Comparison of ENCODE assay signal across 25 mouse cellular contexts in genomic region chr17:67136876-67137275, GRCm38 (mm10).
DNase-seq lines count a peak whose midpoint lies in the region; ATAC-seq and TF ChIP-seq lines count a peak whose summit lies in the region.
"Had no signal": no experiment of that assay in that cellular context is flagged by ENCODE, and none has a peak within 500 bp of the region (broad histone marks: within the 10 kb centered on the region; RNA-seq: fewer than 3 reads in every experiment).

No protein-coding gene starts in this region.

- H3K9ac ChIP-seq in intestine, embryonic 14.5 days (ENCODE audit: low read length) = no peak overlapping the region
- no peak overlapping the region for H3K9ac ChIP-seq in intestine, postnatal 0 days (ENCODE audit: low read depth, low read length)
- peak overlapping the region; percentile 58; the same call in 1 of the 2 replicates for H3K9ac ChIP-seq in heart, embryonic 13.5 days
- H3K9ac ChIP-seq: hindbrain, embryonic 13.5 days; limb, embryonic 15.5 days; liver, embryonic 14.5 days; lung, embryonic 14.5 days; midbrain, embryonic 15.5 days; neural tube, embryonic 12.5 days; stomach, embryonic 15.5 days had no signal

- peaks cover 12% of the 10 kb centered on the region for H3K4me1 ChIP-seq in intestine, embryonic 14.5 days (replicated peaks; ENCODE audit: control insufficient read depth, insufficient read depth, low read length)
- H3K4me1 ChIP-seq in intestine, postnatal 0 days (replicated peaks; ENCODE audit: control insufficient read depth, insufficient read depth, low read length) = no peaks in the 10 kb centered on the region
- peaks cover 3% of the 10 kb centered on the region; the same call in 1 of the 2 replicates for H3K4me1 ChIP-seq in cortical plate, adult 2 months (ENCODE audit: control insufficient read depth, insufficient read depth, low read length)
- peaks cover 47% of the 10 kb centered on the region for H3K4me1 ChIP-seq in heart, embryonic 13.5 days
- peaks cover 9% of the 10 kb centered on the region for H3K4me1 ChIP-seq in cerebellum, adult 2 months (ENCODE audit: control insufficient read depth, insufficient read depth, low read length)
- H3K4me1 ChIP-seq: megakaryocyte, embryonic 14.5 days; stomach, embryonic 15.5 days had no signal

- H3K27me3 ChIP-seq in intestine, embryonic 14.5 days (replicated peaks; ENCODE audit: control insufficient read depth, insufficient read depth, low read length) = no peaks in the 10 kb centered on the region
- H3K27me3 ChIP-seq in intestine, postnatal 0 days (replicated peaks; ENCODE audit: control insufficient read depth, insufficient read depth, low read length) = no peaks in the 10 kb centered on the region
- no peaks in the 10 kb centered on the region for H3K27me3 ChIP-seq in heart, embryonic 13.5 days (replicated peaks)
- no peaks in the 10 kb centered on the region; the same call in 1 of the 2 replicates for H3K27me3 ChIP-seq in cerebellum, adult 2 months (ENCODE audit: control insufficient read depth, insufficient read depth, low read length)
- H3K27me3 ChIP-seq: hindbrain, embryonic 13.5 days; limb, embryonic 15.5 days; megakaryocyte, embryonic 14.5 days; midbrain, embryonic 15.5 days; neural tube, embryonic 12.5 days; stomach, embryonic 15.5 days had no signal

- TF ChIP-seq POLR2A in cortical plate, adult 2 months (IDR thresholded peaks at IDR 0.05; ENCODE audit: extremely low read depth, insufficient read depth, low read length) = no peak
- no peak for TF ChIP-seq POLR2A in cerebellum, adult 2 months (IDR thresholded peaks at IDR 0.05; ENCODE audit: borderline replicate concordance, insufficient read depth, low read length)

- no peaks in the 10 kb centered on the region for H3K36me3 ChIP-seq in intestine, embryonic 14.5 days (ENCODE audit: control insufficient read depth, insufficient read depth, low read length)
- no peaks in the 10 kb centered on the region for H3K36me3 ChIP-seq in intestine, postnatal 0 days (ENCODE audit: control insufficient read depth, insufficient read depth)
- no peaks in the 10 kb centered on the region for H3K36me3 ChIP-seq in heart, embryonic 13.5 days
- H3K36me3 ChIP-seq: hindbrain, embryonic 13.5 days; limb, embryonic 15.5 days; midbrain, embryonic 15.5 days; neural tube, embryonic 12.5 days; stomach, embryonic 15.5 days had no signal

- no peak overlapping the region for H3K4me2 ChIP-seq in intestine, embryonic 14.5 days (ENCODE audit: low read length)
- H3K4me2 ChIP-seq in intestine, postnatal 0 days (replicated peaks; ENCODE audit: low read depth) = no peak overlapping the region
- H3K4me2 ChIP-seq in heart, embryonic 13.5 days = 0 out of 2 replicates have a peak overlapping the region, but pooled peaks have one; percentile 39
- H3K4me2 ChIP-seq: hindbrain, embryonic 13.5 days; limb, embryonic 15.5 days; lung, embryonic 14.5 days; midbrain, embryonic 15.5 days; neural tube, embryonic 12.5 days; stomach, embryonic 15.5 days had no signal

- no peak overlapping the region for H3K27ac ChIP-seq in intestine, embryonic 14.5 days (ENCODE audit: low read depth)
- no peak overlapping the region for H3K27ac ChIP-seq in intestine, postnatal 0 days (ENCODE audit: low read depth, low read length)
- H3K27ac ChIP-seq in cortical plate, adult 2 months (ENCODE audit: insufficient read depth, low read length) = 0 out of 2 replicates have a peak overlapping the region, but pooled peaks have one; percentile 29
- H3K27ac ChIP-seq in heart, embryonic 13.5 days (replicated peaks) = peak overlapping the region; percentile 82
- no peak overlapping the region for H3K27ac ChIP-seq in cerebellum, adult 2 months (ENCODE audit: insufficient read depth, low read length)
- H3K27ac ChIP-seq: hindbrain, embryonic 13.5 days; limb, embryonic 15.5 days; liver, embryonic 14.5 days; midbrain, embryonic 15.5 days; neural tube, embryonic 12.5 days; stomach, embryonic 15.5 days had no signal

- 73% methylated on average over 7 of the region's 7 CpGs for WGBS in intestine, embryonic 14.5 days
- 85% methylated on average over 7 of the region's 7 CpGs for WGBS in intestine, postnatal 0 days
- 51% methylated on average over 7 of the region's 7 CpGs for WGBS in heart, embryonic 13.5 days
- WGBS in cerebellum, adult 2 months = 89% methylated on average over 7 of the region's 7 CpGs

- TF ChIP-seq CTCF in intestine, postnatal 0 days (IDR thresholded peaks at IDR 0.05; ENCODE audit: low read depth) = no peak
- TF ChIP-seq CTCF in cortical plate, adult 2 months (IDR thresholded peaks at IDR 0.05; ENCODE audit: extremely low read depth, insufficient read depth, low read length) = no peak
- no peak for TF ChIP-seq CTCF in cerebellum, adult 2 months (IDR thresholded peaks at IDR 0.05; ENCODE audit: borderline replicate concordance, insufficient read depth, low read depth, low read length)

- ATAC-seq in intestine, embryonic 14.5 days (replicated peaks; ENCODE audit: low FRiP score, low TSS enrichment, low read depth) = no peak
- no peak for ATAC-seq in intestine, postnatal 0 days
- ATAC-seq in heart, embryonic 13.5 days (ENCODE audit: extremely low read depth, insufficient number of reproducible peaks, low FRiP score, low TSS enrichment) = no peak
- ATAC-seq: forebrain, embryonic 14.5 days; midbrain, embryonic 15.5 days had no signal

- DNase-seq in intestine, embryonic 14.5 days (ENCODE audit: low spot score) = peak; percentile 48
- peak; percentile 27 for DNase-seq in heart, postnatal 4 days
- DNase-seq in frontal cortex, postnatal 14 days (ENCODE audit: low spot score in 2 of 2) = no peak
- no peak for DNase-seq in cerebellum, adult 2 months
- DNase-seq: adrenal gland, adult 8-10 months; cerebellum, adult 18-20 months; cerebellum, postnatal 25 days; embryo, embryonic 11 days; kidney, adult 9 months; kidney, postnatal 25 days; lung, embryonic 14.5 days; lung, postnatal 36 days; thymus, adult 2 months; thymus, postnatal 4 days had no signal

- H3K4me3 ChIP-seq in intestine, embryonic 14.5 days (ENCODE audit: low read depth, low read length) = no peak overlapping the region
- H3K4me3 ChIP-seq in intestine, postnatal 0 days (ENCODE audit: low read depth, low read length) = no peak overlapping the region
- no peak overlapping the region for H3K4me3 ChIP-seq in cortical plate, adult 2 months (ENCODE audit: insufficient read depth, low read length)
- no peak overlapping the region for H3K4me3 ChIP-seq in heart, embryonic 13.5 days
- no peak overlapping the region for H3K4me3 ChIP-seq in cerebellum, adult 2 months (replicated peaks; ENCODE audit: insufficient read depth, low read depth, low read length)
- H3K4me3 ChIP-seq: hindbrain, embryonic 13.5 days; limb, embryonic 15.5 days; midbrain, embryonic 15.5 days; neural tube, embryonic 12.5 days; stomach, embryonic 15.5 days had no signal

- no peaks in the 10 kb centered on the region for H3K9me3 ChIP-seq in intestine, embryonic 14.5 days (ENCODE audit: control insufficient read depth, low read length)
- no peaks in the 10 kb centered on the region for H3K9me3 ChIP-seq in intestine, postnatal 0 days (ENCODE audit: control insufficient read depth)
- H3K9me3 ChIP-seq in heart, embryonic 13.5 days = no peaks in the 10 kb centered on the region
- H3K9me3 ChIP-seq: hindbrain, embryonic 13.5 days; limb, embryonic 15.5 days; midbrain, embryonic 15.5 days; neural tube, embryonic 12.5 days; stomach, embryonic 15.5 days had no signal

Comparison
In these comparisons a context has a peak if more than half of its experiments do, and no peak if none do; other contexts are left out.
1. DNase-seq: peak in intestine, embryonic 14.5 days (single experiment) and heart, postnatal 4 days (single experiment); none in frontal cortex, postnatal 14 days (0 of 2) and cerebellum, adult 2 months (0 of 2).
2. H3K27ac ChIP-seq: peak in cortical plate, adult 2 months (single experiment) and heart, embryonic 13.5 days (single experiment); none in intestine, embryonic 14.5 days (single experiment), intestine, postnatal 0 days (single experiment) and cerebellum, adult 2 months (single experiment).